Mouse (Mus musculus): Measurements from ENCODE around the gene Disp1.

Gene Disp1

GRCm38 (mm10) chr1:183200926-183201325 is 20.4 kb downstream of the Disp1 start:
- no peak for DNase-seq (ENCODE audit: low spot score in 2 of 2)

GRCm38 (mm10) chr1:183194763-183195162 is 26.6 kb downstream of the Disp1 start:
- no peak for DNase-seq (ENCODE audit: low spot score in 2 of 2)

- DNase-seq (ENCODE audit: low spot score in 2 of 2), result no peak
Observed at GRCm38 (mm10) chr1:183194151-183194550, 27.2 kb downstream of the Disp1 start.

GRCm38 (mm10) chr1:183191398-183191797 is 29.9 kb downstream of the Disp1 start:
- no peak for DNase-seq (ENCODE audit: low spot score in 2 of 2)

GRCm38 (mm10) chr1:183190456-183190855 is 30.9 kb downstream of the Disp1 start:
- no peak for DNase-seq (ENCODE audit: low spot score in 2 of 2)

GRCm38 (mm10) chr1:183189014-183189662 is 32.2 kb downstream of the Disp1 start:
- no peak for DNase-seq (ENCODE audit: low spot score in 2 of 2)

- no peak for DNase-seq (ENCODE audit: low spot score in 2 of 2)
Observed at GRCm38 (mm10) chr1:183188115-183189013, 33.0 kb downstream of the Disp1 start.

GRCm38 (mm10) chr1:183185560-183185959 is 35.8 kb downstream of the Disp1 start:
- no peak for DNase-seq (ENCODE audit: low spot score in 2 of 2)

- DNase-seq (ENCODE audit: low spot score in 2 of 2), result no peak
Observed at GRCm38 (mm10) chr1:183184681-183185080, 36.6 kb downstream of the Disp1 start.

GRCm38 (mm10) chr1:183183565-183183964 is 37.8 kb downstream of the Disp1 start:
- DNase-seq (ENCODE audit: low spot score in 2 of 2), result no peak

- DNase-seq (ENCODE audit: low spot score in 2 of 2), result no peak
Observed at GRCm38 (mm10) chr1:183182641-183183414, 38.5 kb downstream of the Disp1 start.

- DNase-seq (ENCODE audit: low spot score in 2 of 2), result no peak
Observed at GRCm38 (mm10) chr1:183181030-183181395, 40.3 kb downstream of the Disp1 start.

GRCm38 (mm10) chr1:183180301-183181029 is 40.9 kb downstream of the Disp1 start:
- no peak for DNase-seq (ENCODE audit: low spot score in 2 of 2)

- no peak for DNase-seq (ENCODE audit: low spot score in 2 of 2)
Observed at GRCm38 (mm10) chr1:183179316-183179715, 42.0 kb downstream of the Disp1 start.

GRCm38 (mm10) chr1:183175236-183175635 is 46.1 kb downstream of the Disp1 start:
- no peak for DNase-seq (ENCODE audit: low spot score in 2 of 2)

GRCm38 (mm10) chr1:183171095-183171494 is 50.2 kb downstream of the Disp1 start:
- DNase-seq (ENCODE audit: low spot score in 2 of 2), result no peak

- no peak for DNase-seq (ENCODE audit: low spot score in 2 of 2)
Observed at GRCm38 (mm10) chr1:183168465-183168864, 52.9 kb downstream of the Disp1 start.

- DNase-seq (ENCODE audit: low spot score in 2 of 2), result no peak
Observed at GRCm38 (mm10) chr1:183167776-183168175, 53.5 kb downstream of the Disp1 start.

- no peak for DNase-seq (ENCODE audit: low spot score in 2 of 2)
Observed at GRCm38 (mm10) chr1:183166700-183167099, 54.6 kb downstream of the Disp1 start.

- no peak for DNase-seq (ENCODE audit: low spot score in 2 of 2)
Observed at GRCm38 (mm10) chr1:183164648-183165071, 56.7 kb downstream of the Disp1 start.

GRCm38 (mm10) chr1:183164190-183164580 is 57.1 kb downstream of the Disp1 start:
- no peak for DNase-seq (ENCODE audit: low spot score in 2 of 2)
